Mouse (Mus musculus): Measurements from ENCODE around the gene Gm20422.

DNA sequence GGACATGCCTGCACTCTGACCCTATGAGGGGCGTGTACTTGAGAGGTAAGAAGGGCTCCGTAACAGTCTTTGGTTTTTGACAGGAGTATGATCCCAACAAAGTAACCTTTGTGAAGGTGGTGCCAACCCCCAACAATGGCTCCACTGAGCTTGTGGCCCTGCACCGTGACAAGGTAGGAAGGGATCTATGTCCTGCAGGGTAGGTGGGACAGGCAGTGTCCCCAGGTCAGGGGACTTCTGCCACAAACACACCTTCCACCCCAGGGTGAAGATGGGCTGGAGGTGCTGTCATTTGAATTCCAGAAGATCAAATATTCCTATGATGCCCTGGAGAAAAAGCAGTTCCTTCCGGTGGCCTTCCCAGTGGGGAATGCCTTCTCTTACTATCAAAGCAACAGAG is 19.0 kb upstream of the Gm20422 start:
- TF ChIP-seq CTCF (IDR thresholded peaks at IDR 0.05) (no peak), EP300 (IDR thresholded peaks at IDR 0.05; ENCODE audit: insufficient read depth, low read depth, low read length) (no peak)
